In genomic region chr6:40015711-40016460, GRCm38 (mm10) we compare ENCODE assay signal across 13 mouse cellular contexts.
A peak's percentile ranks its signal among the peaks of the same experiment; 100 is the strongest.
DNase-seq lines count a peak whose midpoint lies in the region; ATAC-seq and TF ChIP-seq lines count a peak whose summit lies in the region.
"Had no signal": no experiment of that assay in that cellular context is flagged by ENCODE, and none has a peak within 500 bp of the region (broad histone marks: within the 10 kb centered on the region; RNA-seq: fewer than 3 reads in every experiment).

No protein-coding gene starts in this region.

- H3K36me3 ChIP-seq in forebrain, embryonic 13.5 days (ENCODE audit: poor library complexity, severe bottlenecking): no peaks in the 10 kb centered on the region
- H3K36me3 ChIP-seq in hindbrain, postnatal 0 days (ENCODE audit: insufficient read depth, low read length): no peaks in the 10 kb centered on the region
- H3K36me3 ChIP-seq: embryonic facial prominence, embryonic 15.5 days had no signal

- no peaks in the 10 kb centered on the region for H3K27me3 ChIP-seq in forebrain, embryonic 13.5 days
- no peaks in the 10 kb centered on the region for H3K27me3 ChIP-seq in hindbrain, postnatal 0 days (ENCODE audit: insufficient read depth, low read length)
- H3K27me3 ChIP-seq: embryonic facial prominence, embryonic 15.5 days; Patski had no signal

- peak; percentile 69 for ATAC-seq in forebrain, embryonic 13.5 days
- peak; percentile 64 for ATAC-seq in hindbrain, postnatal 0 days
- ATAC-seq: Patski had no signal

- H3K4me1 ChIP-seq in forebrain, embryonic 13.5 days: peaks cover 30% of the 10 kb centered on the region
- no peaks in the 10 kb centered on the region; the same call in 1 of the 2 replicates for H3K4me1 ChIP-seq in hindbrain, postnatal 0 days (ENCODE audit: insufficient read depth, low read length)
- H3K4me1 ChIP-seq: embryonic facial prominence, embryonic 15.5 days had no signal

- no peak for TF ChIP-seq CTCF in hindbrain, postnatal 0 days (IDR thresholded peaks at IDR 0.05; ENCODE audit: low read depth)

- WGBS in forebrain, embryonic 13.5 days: 13% methylated on average over 7 of the region's 7 CpGs
- 16% methylated on average over 7 of the region's 7 CpGs for WGBS in hindbrain, postnatal 0 days

- H3K4me3 ChIP-seq in forebrain, embryonic 13.5 days: no peak overlapping the region
- H3K4me3 ChIP-seq in hindbrain, postnatal 0 days (ENCODE audit: low read length): no peak overlapping the region
- H3K4me3 ChIP-seq: embryonic facial prominence, embryonic 15.5 days; myocyte had no signal

- no peak overlapping the region for H3K9ac ChIP-seq in forebrain, embryonic 13.5 days
- no peak overlapping the region for H3K9ac ChIP-seq in hindbrain, postnatal 0 days (replicated peaks; ENCODE audit: low read length)
- H3K9ac ChIP-seq: embryonic facial prominence, embryonic 15.5 days had no signal

- no peaks in the 10 kb centered on the region for H3K9me3 ChIP-seq in forebrain, embryonic 13.5 days (replicated peaks)
- no peaks in the 10 kb centered on the region for H3K9me3 ChIP-seq in hindbrain, postnatal 0 days (ENCODE audit: low read length)
- H3K9me3 ChIP-seq: embryonic facial prominence, embryonic 15.5 days had no signal

- 0 out of 2 replicates have a peak overlapping the region, but pooled peaks have one; percentile 15 for H3K4me2 ChIP-seq in forebrain, embryonic 13.5 days
- H3K4me2 ChIP-seq in hindbrain, postnatal 0 days (ENCODE audit: low read depth, low read length): no peak overlapping the region
- H3K4me2 ChIP-seq: embryonic facial prominence, embryonic 15.5 days had no signal

- H3K27ac ChIP-seq in forebrain, embryonic 13.5 days: peak overlapping the region; percentile 42
- 0 out of 2 replicates have a peak overlapping the region, but pooled peaks have one; percentile 22 for H3K27ac ChIP-seq in hindbrain, postnatal 0 days
- H3K27ac ChIP-seq: embryonic facial prominence, embryonic 15.5 days had no signal

- DNase-seq in retina, postnatal 1 day: peak; percentile 44
- DNase-seq in retina, embryonic 14.5 days (ENCODE audit: low spot score): no peak
- peak; percentile 53 for DNase-seq in hindbrain, postnatal 0 days (ENCODE audit: low spot score)
- no peak for DNase-seq in cerebellum, postnatal 4 days (ENCODE audit: low spot score in 2 of 2)
- no peak for DNase-seq in cerebellum, postnatal 36 days
- no peak for DNase-seq in spleen, postnatal 14 days (ENCODE audit: low spot score in 2 of 2)
- DNase-seq: adrenal gland, postnatal 14 days; cerebellum, adult 11-12 months; kidney, postnatal 25 days had no signal

Comparison
In these comparisons a context has a peak if more than half of its experiments do, and no peak if none do; other contexts are left out.
1. DNase-seq: peak in retina, postnatal 1 day (single experiment) and hindbrain, postnatal 0 days (single experiment); none in retina, embryonic 14.5 days (single experiment), cerebellum, postnatal 4 days (0 of 2), cerebellum, postnatal 36 days (0 of 2) and spleen, postnatal 14 days (0 of 2).